Mouse (Mus musculus) hindbrain, embryonic 16.5 days (tissue): ENCODE measurements around the gene Fam217b. TPM values are rescaled to one million over a fixed set of nuclear protein-coding genes. Genes with fewer than 3 reads are reported as not detected.

Source experiments
- ATAC-seq: fragments of 200-750 bp; cut with Nextera tagmentation; 2 replicates; pipeline ENCODE4 v1.8.0; 2017; ENCODE audit warnings: moderate TSS enrichment, moderate library complexity
- H3K27ac ChIP-seq: fragments of 300-500 bp; sonication (generic); 2 replicates; pipeline ENCODE4 v1.5.1; 2014; ENCODE audit warnings: low read depth, mild to moderate bottlenecking, control low read depth, low read length, moderate library complexity
- H3K27me3 ChIP-seq: fragments of 300-500 bp; sonication (generic); replicated peaks from 2 replicates; pipeline ENCODE4 v1.6.1; 2014; ENCODE audit warnings: low read length; ENCODE audit not compliant: control insufficient read depth, insufficient read depth
- H3K36me3 ChIP-seq: fragments of 300-500 bp; sonication (generic); 2 replicates; pipeline ENCODE4 v1.6.1; 2014; ENCODE audit warnings: mild to moderate bottlenecking, low read length, moderate library complexity, mixed read lengths; ENCODE audit not compliant: control insufficient read depth, insufficient read depth
- H3K4me1 ChIP-seq: fragments of 300-500 bp; sonication (generic); 2 replicates; pipeline ENCODE4 v1.6.1; 2014; ENCODE audit warnings: low read depth, low read length; ENCODE audit not compliant: control insufficient read depth, insufficient read depth
- H3K4me2 ChIP-seq: fragments of 300-500 bp; sonication (generic); 2 replicates; pipeline ENCODE4 v1.6.1; 2014; ENCODE audit warnings: mild to moderate bottlenecking, low read length, control low read depth, moderate library complexity
- H3K4me3 ChIP-seq: fragments of 300-500 bp; sonication (generic); 2 replicates; pipeline ENCODE4 v1.5.1; 2014; ENCODE audit warnings: mild to moderate bottlenecking, low read length, control low read depth, moderate library complexity
- H3K9ac ChIP-seq: fragments of 300-500 bp; sonication (generic); 2 replicates; pipeline ENCODE4 v1.6.1; 2014; ENCODE audit warnings: low read depth, mild to moderate bottlenecking, control low read depth, low read length, moderate library complexity
- H3K9me3 ChIP-seq: fragments of 300-500 bp; sonication (generic); 2 replicates; pipeline ENCODE4 v1.6.1; 2014; ENCODE audit warnings: mild to moderate bottlenecking, low read length, moderate library complexity; ENCODE audit not compliant: control insufficient read depth
- WGBS: fragments of 180-500 bp; shearing (Covaris S2); extraction: QIAGEN DNeasy Blood & Tissue Kit; methylation state at CpG from one replicate; pipeline ENCODE4 v1.1.7; 2014; 5-methylcytosine and 5-hydroxymethylcytosine counted together
- polyA plus RNA-seq: library from polyadenylated mRNA; unstranded; fragments of >200 nt; fragmentation: Nextera tagmentation; extraction: Ambion mirVana; gene quantifications from 2 replicates; pipeline ENCODE4 v1.2.1, GENCODE M21; 2015

Gene Fam217b
- polyA plus RNA-seq, 1 experiment from 2014 or later = 20.2 TPM

DNA sequence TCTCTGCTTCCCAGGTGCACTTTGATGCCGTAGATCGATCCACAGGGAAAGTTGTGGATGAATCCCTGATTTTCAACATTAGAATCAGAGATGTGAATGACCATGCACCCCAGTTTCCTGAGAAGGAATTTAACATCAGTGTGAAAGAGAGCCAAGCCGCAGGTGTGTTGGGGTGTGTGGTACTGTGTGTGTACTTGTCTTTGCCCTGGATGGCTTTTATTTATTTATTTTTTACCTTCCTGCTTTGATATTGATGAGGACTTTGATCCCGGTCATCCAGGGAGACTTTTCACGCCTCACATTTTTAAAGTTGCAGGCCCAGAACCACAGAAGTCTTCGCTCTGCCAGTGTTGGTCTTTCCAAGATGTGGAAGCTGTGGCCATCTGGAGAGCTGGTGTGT, 43.1 kb downstream of the Fam217b start:
- no peaks in the 10 kb centered on the region for H3K9me3 ChIP-seq
- H3K9ac ChIP-seq = no peak overlapping the region
- no peak overlapping the region for H3K4me3 ChIP-seq
- H3K36me3 ChIP-seq = no peaks in the 10 kb centered on the region
- H3K27ac ChIP-seq = no peak overlapping the region
- H3K4me2 ChIP-seq = no peak overlapping the region
- ATAC-seq = no peak
- H3K27me3 ChIP-seq = no peaks in the 10 kb centered on the region
- peaks cover 9% of the 10 kb centered on the region for H3K4me1 ChIP-seq
- 90% methylated on average over 6 of the region's 6 CpGs for WGBS

DNA sequence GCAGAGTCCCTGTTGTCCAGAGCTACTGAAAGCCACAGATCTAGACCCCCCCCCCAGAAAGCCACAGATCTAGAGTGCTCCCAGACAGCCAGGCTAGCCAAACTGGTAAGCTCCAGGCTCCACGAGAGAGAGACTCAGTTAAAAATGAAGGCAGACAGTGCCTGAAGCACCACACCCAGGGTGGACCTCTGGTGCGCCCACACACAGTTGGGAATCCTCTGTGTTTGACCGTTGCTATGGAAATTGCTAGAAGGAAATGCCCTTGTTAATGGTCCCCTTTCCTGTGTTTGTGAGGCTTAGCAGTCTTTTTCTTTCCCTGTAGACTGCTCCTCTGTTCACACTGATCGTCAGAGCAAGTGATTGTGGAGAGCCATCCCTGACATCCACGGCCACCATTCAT, 46.0 kb downstream of the Fam217b start:
- H3K36me3 ChIP-seq = no peaks in the 10 kb centered on the region
- ATAC-seq = no peak
- no peak overlapping the region for H3K27ac ChIP-seq
- WGBS = 67% methylated on average over 5 of the region's 5 CpGs
- no peak overlapping the region for H3K9ac ChIP-seq
- H3K4me1 ChIP-seq = peaks cover 6% of the 10 kb centered on the region
- no peaks in the 10 kb centered on the region for H3K9me3 ChIP-seq
- H3K4me3 ChIP-seq = no peak overlapping the region
- H3K4me2 ChIP-seq = no peak overlapping the region
- H3K27me3 ChIP-seq = no peaks in the 10 kb centered on the region

DNA sequence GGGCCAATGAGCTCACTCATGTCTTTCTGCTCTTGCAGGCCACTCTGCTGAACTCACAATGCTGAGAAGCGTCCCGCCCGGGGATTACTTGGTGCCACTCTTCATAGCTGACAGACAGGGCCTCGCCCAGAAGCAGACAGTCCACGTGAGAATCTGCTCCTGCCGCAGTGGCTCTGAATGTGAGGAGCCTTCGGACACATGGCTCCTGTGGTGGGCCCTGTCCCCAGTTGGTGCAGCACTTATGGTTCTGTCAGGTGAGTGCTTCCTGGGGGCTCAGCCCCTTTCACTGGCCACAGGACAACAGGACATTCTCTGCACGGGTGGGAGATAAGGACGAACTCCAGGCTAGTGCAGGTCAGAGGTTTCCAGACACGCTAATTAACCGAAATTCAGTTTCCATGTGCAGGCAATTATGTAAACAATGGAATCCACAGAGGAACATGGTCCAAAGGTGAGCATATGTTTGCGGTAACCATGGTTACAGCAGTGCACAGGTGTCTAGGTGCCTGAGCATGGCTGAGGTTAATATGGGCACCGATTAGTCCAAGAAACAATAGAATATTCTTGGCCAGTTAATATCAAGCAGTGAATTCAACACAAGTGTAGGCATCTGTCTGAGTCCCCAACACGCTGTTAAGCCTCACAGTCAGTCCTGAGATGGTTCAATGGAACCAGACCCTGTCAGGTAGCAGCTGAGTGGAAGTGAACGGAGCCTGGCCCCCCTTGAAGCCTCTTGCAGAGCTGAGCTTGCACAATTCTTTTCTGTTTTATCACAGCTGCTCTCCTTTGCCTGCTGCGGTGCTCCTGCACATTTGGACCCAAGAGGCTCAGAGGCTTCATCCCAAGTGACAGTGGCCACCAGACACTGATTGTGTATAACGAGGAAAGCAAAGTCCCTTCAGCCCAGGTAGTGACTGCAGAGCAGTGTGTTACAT, 57.5 kb downstream of the Fam217b start:
- ATAC-seq = peak; percentile 46; the same call in 1 of the 2 replicates

DNA sequence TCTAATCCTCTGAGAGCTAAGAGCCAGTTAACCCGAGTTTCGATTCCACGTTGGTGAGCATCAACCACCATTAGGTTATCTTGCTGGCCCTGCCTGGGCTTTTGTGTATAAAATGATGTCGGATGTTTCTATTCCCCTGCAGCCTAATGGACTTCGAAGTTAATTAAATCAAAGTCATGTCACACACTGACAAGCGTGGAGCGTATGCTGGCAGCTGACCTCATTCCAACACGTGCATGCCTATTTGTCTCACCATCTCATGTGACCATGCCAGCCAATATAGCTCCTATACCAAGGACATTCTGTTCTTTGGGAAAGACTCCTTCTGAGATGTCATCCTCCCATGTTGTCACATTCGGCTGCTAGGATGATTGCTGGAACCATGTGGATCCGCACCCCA, 59.6 kb downstream of the Fam217b start:
- peaks cover 6% of the 10 kb centered on the region; the same call in 1 of the 2 replicates for H3K4me1 ChIP-seq
- no peaks in the 10 kb centered on the region for H3K9me3 ChIP-seq
- WGBS = 67% methylated on average over 10 of the region's 10 CpGs
- ATAC-seq = peak; percentile 38; the same call in 1 of the 2 replicates
- no peak overlapping the region for H3K4me3 ChIP-seq
- no peak overlapping the region for H3K27ac ChIP-seq
- H3K9ac ChIP-seq = no peak overlapping the region
- H3K36me3 ChIP-seq = no peaks in the 10 kb centered on the region
- H3K4me2 ChIP-seq = no peak overlapping the region
- H3K27me3 ChIP-seq = no peaks in the 10 kb centered on the region

More for the DNA sequence above, 57.5 kb downstream of the Fam217b start:
- Histone ChIP-seq H3K36me3 (no peaks in the 10 kb centered on the region), H3K27me3 (no peaks in the 10 kb centered on the region), H3K27ac (no peak overlapping the region), H3K4me1 (peaks cover 6% of the 10 kb centered on the region; the same call in 1 of the 2 replicates), H3K9ac (no peak overlapping the region), H3K4me2 (no peak overlapping the region), H3K4me3 (no peak overlapping the region), H3K9me3 (no peaks in the 10 kb centered on the region)
- 79% methylated on average over 17 of the region's 17 CpGs for WGBS

Other genes with a start within 250 kb of the Fam217b start
- 0.30 and 0.40 TPM in 2 replicates for gene Sycp2, start 6.8 kb upstream of the Fam217b start, polyA plus RNA-seq
- 5.5 and 5.9 TPM in 2 replicates for gene Ppp1r3d, start 52 bp upstream of the Fam217b start, polyA plus RNA-seq
- 0.24 and 0.25 TPM in 2 replicates for gene Cdh26, start 16.0 kb downstream of the Fam217b start, polyA plus RNA-seq